Mouse (Mus musculus): ENCODE results near the gene Relch.
"Not testable (repeated sequence)": the region's sequence is repeated elsewhere in the genome, so short reads cannot be mapped to it uniquely, and the experiment has no call there.

Gene Relch

GRCm38 (mm10) chr1:105746858-105747596 is 83.4 kb downstream of the Relch start:
- no peak for DNase-seq

GRCm38 (mm10) chr1:105748091-105748799 is 84.6 kb downstream of the Relch start:
- DNase-seq: no peak

- no peak for DNase-seq
Observed at GRCm38 (mm10) chr1:105752196-105752595, 88.5 kb downstream of the Relch start.

GRCm38 (mm10) chr1:105752944-105753343 is 89.3 kb downstream of the Relch start:
- no peak for DNase-seq

GRCm38 (mm10) chr1:105758798-105759197 is 95.1 kb downstream of the Relch start:
- DNase-seq: no peak

- no peak for DNase-seq
Observed at GRCm38 (mm10) chr1:105759422-105760165, 95.9 kb downstream of the Relch start.

- no peak for DNase-seq
Observed at GRCm38 (mm10) chr1:105765586-105765985, 101.9 kb downstream of the Relch start.

GRCm38 (mm10) chr1:105766099-105766498 is 102.4 kb downstream of the Relch start:
- not testable (repeated sequence) for DNase-seq

GRCm38 (mm10) chr1:105768397-105768796 is 104.7 kb downstream of the Relch start:
- DNase-seq: no peak

GRCm38 (mm10) chr1:105770685-105771084 is 107.0 kb downstream of the Relch start:
- DNase-seq: no peak

- DNase-seq: no peak
Observed at GRCm38 (mm10) chr1:105776426-105776825, 112.8 kb downstream of the Relch start.

GRCm38 (mm10) chr1:105780079-105780456 is 116.4 kb downstream of the Relch start:
- DNase-seq: peak; percentile 25

- DNase-seq: peak; percentile 62
Observed at GRCm38 (mm10) chr1:105780457-105781364, 117.0 kb downstream of the Relch start, which contains the start of gene Tnfrsf11a. Gene Tnfrsf11a (plus strand): TSS chr1:105780718.

- DNase-seq: peak; percentile 39
Observed at GRCm38 (mm10) chr1:105781391-105782146, 117.9 kb downstream of the Relch start.

- DNase-seq: no peak
Observed at GRCm38 (mm10) chr1:105784257-105785016, 120.8 kb downstream of the Relch start.

GRCm38 (mm10) chr1:105785146-105785545 is 121.5 kb downstream of the Relch start:
- no peak for DNase-seq

- no peak for DNase-seq
Observed at GRCm38 (mm10) chr1:105786731-105787357, 123.2 kb downstream of the Relch start.

- no peak for DNase-seq
Observed at GRCm38 (mm10) chr1:105790103-105790502, 126.4 kb downstream of the Relch start.

- no peak for DNase-seq
Observed at GRCm38 (mm10) chr1:105794670-105795069, 131.0 kb downstream of the Relch start.

- no peak for DNase-seq
Observed at GRCm38 (mm10) chr1:105795705-105796104, 132.0 kb downstream of the Relch start.
